Mouse (Mus musculus) limb, embryonic 12.5 days (tissue): ENCODE results near the gene Spata5. TPM values are rescaled to one million over a fixed set of nuclear protein-coding genes. Genes with fewer than 3 reads are reported as not detected.

Experiments
- ATAC-seq: fragments of 200-750 bp; cut with Nextera tagmentation; 2 replicates; pipeline ENCODE4 v1.8.0; 2017; ENCODE audit warnings: low read depth, moderate TSS enrichment; ENCODE audit not compliant: insufficient number of reproducible peaks, insufficient read depth, low FRiP score, low TSS enrichment
- H3K27ac ChIP-seq: fragments of 300-500 bp; sonication (generic); 2 replicates; pipeline ENCODE4 v1.5.1; 2016; ENCODE audit warnings: mild to moderate bottlenecking, moderate library complexity
- H3K27me3 ChIP-seq: fragments of 300-500 bp; sonication (generic); 2 replicates; pipeline ENCODE4 v1.6.1; 2016; ENCODE audit warnings: mild to moderate bottlenecking, moderate library complexity
- H3K36me3 ChIP-seq: fragments of 300-500 bp; sonication (generic); 2 replicates; pipeline ENCODE4 v1.6.1; 2016; ENCODE audit warnings: mild to moderate bottlenecking, moderate library complexity
- H3K4me1 ChIP-seq: fragments of 300-500 bp; sonication (generic); replicated peaks from 2 replicates; pipeline ENCODE4 v1.6.1; 2016
- H3K4me2 ChIP-seq: fragments of 300-500 bp; sonication (generic); 2 replicates; pipeline ENCODE4 v1.6.1; 2016; ENCODE audit warnings: mild to moderate bottlenecking, moderate library complexity
- H3K4me3 ChIP-seq: fragments of 300-500 bp; sonication (generic); replicated peaks from 2 replicates; pipeline ENCODE4 v1.5.1; 2016; ENCODE audit warnings: mild to moderate bottlenecking
- H3K9ac ChIP-seq: fragments of 300-500 bp; sonication (generic); replicated peaks from 2 replicates; pipeline ENCODE4 v1.6.1; 2016; ENCODE audit warnings: mild to moderate bottlenecking, moderate library complexity
- H3K9me3 ChIP-seq: fragments of 300-500 bp; sonication (generic); 2 replicates; pipeline ENCODE4 v1.6.1; 2016; ENCODE audit warnings: mild to moderate bottlenecking, moderate library complexity
- WGBS: fragments of 180-500 bp; shearing (Covaris S2); methylation state at CpG from one replicate; pipeline ENCODE4 v1.1.7; 2016; 5-methylcytosine and 5-hydroxymethylcytosine counted together
- polyA plus RNA-seq: library from polyadenylated mRNA; unstranded; fragments of >200 nt; fragmentation: Nextera tagmentation; extraction: Ambion mirVana; gene quantifications from 2 replicates; pipeline ENCODE4 v1.2.1, GENCODE M21; 2016

Gene Spata5
- polyA plus RNA-seq, 1 experiment from 2014 or later, result 47.8 TPM

GRCm38 (mm10) chr3:37604976-37605875 lies 185.5 kb downstream of the Spata5 start:
- no peak for ATAC-seq
- Histone ChIP-seq H3K27ac (no peak overlapping the region), H3K4me1 (peaks cover 8% of the 10 kb centered on the region), H3K9me3 (peaks cover 15% of the 10 kb centered on the region), H3K4me3 (no peak overlapping the region), H3K9ac (no peak overlapping the region), H3K4me2 (no peak overlapping the region), H3K36me3 (no peaks in the 10 kb centered on the region), H3K27me3 (no peaks in the 10 kb centered on the region)
- 66% methylated on average over 13 of the region's 13 CpGs for WGBS

GRCm38 (mm10) chr3:37605876-37606238 lies 186.2 kb downstream of the Spata5 start:
- Histone ChIP-seq H3K27ac (no peak overlapping the region), H3K4me1 (peaks cover 8% of the 10 kb centered on the region), H3K4me2 (no peak overlapping the region), H3K36me3 (no peaks in the 10 kb centered on the region), H3K27me3 (no peaks in the 10 kb centered on the region), H3K9ac (no peak overlapping the region), H3K4me3 (no peak overlapping the region), H3K9me3 (peaks cover 15% of the 10 kb centered on the region)
- WGBS, result 92% methylated on average over 10 of the region's 10 CpGs
- ATAC-seq, result no peak

- peaks cover 8% of the 10 kb centered on the region for H3K4me1 ChIP-seq
- H3K9ac ChIP-seq, result no peak overlapping the region
- no peaks in the 10 kb centered on the region for H3K36me3 ChIP-seq
- no peak overlapping the region for H3K27ac ChIP-seq
- H3K4me2 ChIP-seq, result no peak overlapping the region
- WGBS, result 86% methylated on average over 4 of the region's 4 CpGs
- H3K9me3 ChIP-seq, result peaks cover 15% of the 10 kb centered on the region
- no peak overlapping the region for H3K4me3 ChIP-seq
- no peaks in the 10 kb centered on the region for H3K27me3 ChIP-seq
- no peak for ATAC-seq
These were observed 189.2 kb downstream of the Spata5 start for GRCm38 (mm10) chr3:37608926-37609325.

GRCm38 (mm10) chr3:37610670-37611069 lies 191.0 kb downstream of the Spata5 start:
- 92% methylated on average over 2 of the region's 2 CpGs for WGBS
- H3K9me3 ChIP-seq, result peaks cover 15% of the 10 kb centered on the region
- ATAC-seq, result no peak

GRCm38 (mm10) chr3:37613722-37614121 lies 194.0 kb downstream of the Spata5 start:
- H3K9me3 ChIP-seq, result peaks cover 12% of the 10 kb centered on the region
- no peaks in the 10 kb centered on the region for H3K36me3 ChIP-seq
- no peak overlapping the region for H3K9ac ChIP-seq
- H3K27me3 ChIP-seq, result no peaks in the 10 kb centered on the region
- no peak overlapping the region for H3K27ac ChIP-seq
- 74% methylated on average over 10 of the region's 10 CpGs for WGBS
- peaks cover 19% of the 10 kb centered on the region for H3K4me1 ChIP-seq
- H3K4me2 ChIP-seq, result no peak overlapping the region
- H3K4me3 ChIP-seq, result no peak overlapping the region
- ATAC-seq, result no peak

More at GRCm38 (mm10) chr3:37610670-37611069, 191.0 kb downstream of the Spata5 start:
- Histone ChIP-seq H3K4me1 (peaks cover 9% of the 10 kb centered on the region), H3K27me3 (no peaks in the 10 kb centered on the region), H3K4me3 (no peak overlapping the region), H3K36me3 (no peaks in the 10 kb centered on the region), H3K27ac (no peak overlapping the region), H3K9ac (no peak overlapping the region), H3K4me2 (no peak overlapping the region)

GRCm38 (mm10) chr3:37614878-37615650 lies 195.4 kb downstream of the Spata5 start:
- Histone ChIP-seq H3K27me3 (no peaks in the 10 kb centered on the region), H3K4me3 (no peak overlapping the region), H3K4me2 (no peak overlapping the region), H3K27ac (no peak overlapping the region), H3K4me1 (peaks cover 19% of the 10 kb centered on the region), H3K9ac (no peak overlapping the region), H3K9me3 (peaks cover 2% of the 10 kb centered on the region; the same call in 1 of the 2 replicates), H3K36me3 (no peaks in the 10 kb centered on the region)
- 80% methylated on average over 10 of the region's 10 CpGs for WGBS
- ATAC-seq, result no peak

- Histone ChIP-seq H3K4me1 (peaks cover 19% of the 10 kb centered on the region), H3K27ac (peak overlapping the region; percentile 64), H3K9ac (no peak overlapping the region), H3K4me2 (peak overlapping the region; percentile 11; the same call in 1 of the 2 replicates), H3K9me3 (peaks cover 2% of the 10 kb centered on the region), H3K4me3 (no peak overlapping the region), H3K36me3 (no peaks in the 10 kb centered on the region), H3K27me3 (no peaks in the 10 kb centered on the region)
- ATAC-seq, result no peak
- 40% methylated on average over 21 of the region's 21 CpGs for WGBS
These were observed 197.2 kb downstream of the Spata5 start for GRCm38 (mm10) chr3:37616586-37617547.

Other genes starting within 250 kb of the Spata5 start
- gene Il21, start 187.3 kb upstream of the Spata5 start, polyA plus RNA-seq, result not detected in 2 replicates
- 9.8 and 10.1 TPM in 2 replicates for gene Bbs12, start 107.3 kb upstream of the Spata5 start, polyA plus RNA-seq
- gene Cetn4, start 107.2 kb upstream of the Spata5 start, polyA plus RNA-seq, result 3.5 and 3.7 TPM in 2 replicates
- gene Fgf2, start 71.5 kb upstream of the Spata5 start, polyA plus RNA-seq, result 1.9 and 3.0 TPM in 2 replicates
- 3.8 and 4.0 TPM in 2 replicates for gene Nudt6, start 315 bp downstream of the Spata5 start, polyA plus RNA-seq
- 19.3 and 19.9 TPM in 2 replicates for gene Spry1, start 220.1 kb downstream of the Spata5 start, polyA plus RNA-seq